Mouse (Mus musculus) right cerebral cortex, postnatal 4 days (tissue): ENCODE data around the gene Kcnq1.

Experiments used
- DNase-seq: peaks from one replicate; pipeline ENCODE4 v3.0.0-alpha.2; 2022

Kcnq1 gene

GRCm38 (mm10) chr7:143093847-143094246, 12.3 kb upstream of the Kcnq1 start:
- no peak for DNase-seq

- DNase-seq: peak; percentile 54
Measured at GRCm38 (mm10) chr7:143094592-143095553, 11.3 kb upstream of the Kcnq1 start, which contains the start of gene Trpm5. TSS of gene Trpm5 (minus strand) at chr7:143094642.

- DNase-seq: no peak
Measured at GRCm38 (mm10) chr7:143095554-143095907, 10.6 kb upstream of the Kcnq1 start.

- DNase-seq: no peak
Measured at GRCm38 (mm10) chr7:143100759-143101158, 5.4 kb upstream of the Kcnq1 start.

- no peak for DNase-seq
Measured at GRCm38 (mm10) chr7:143105258-143105897, 784 bp upstream of the Kcnq1 start.

GRCm38 (mm10) chr7:143106672-143107465, 707 bp downstream of the Kcnq1 start:
- DNase-seq: no peak

GRCm38 (mm10) chr7:143108200-143108599, 2.0 kb downstream of the Kcnq1 start:
- DNase-seq: no peak

GRCm38 (mm10) chr7:143108996-143109660, 3.0 kb downstream of the Kcnq1 start:
- no peak for DNase-seq

- DNase-seq: no peak
Measured at GRCm38 (mm10) chr7:143109696-143110095, 3.5 kb downstream of the Kcnq1 start.

GRCm38 (mm10) chr7:143110803-143111202, 4.6 kb downstream of the Kcnq1 start:
- DNase-seq: no peak

GRCm38 (mm10) chr7:143111719-143112118, 5.6 kb downstream of the Kcnq1 start:
- no peak for DNase-seq

- DNase-seq: no peak
Measured at GRCm38 (mm10) chr7:143112395-143112794, 6.2 kb downstream of the Kcnq1 start.

GRCm38 (mm10) chr7:143114773-143115172, 8.6 kb downstream of the Kcnq1 start:
- no peak for DNase-seq

- no peak for DNase-seq
Measured at GRCm38 (mm10) chr7:143116521-143116920, 10.4 kb downstream of the Kcnq1 start.

GRCm38 (mm10) chr7:143119407-143119806, 13.2 kb downstream of the Kcnq1 start:
- no peak for DNase-seq

- no peak for DNase-seq
Measured at GRCm38 (mm10) chr7:143119826-143120225, 13.7 kb downstream of the Kcnq1 start.

- DNase-seq: no peak
Measured at GRCm38 (mm10) chr7:143122191-143122590, 16.0 kb downstream of the Kcnq1 start.

- DNase-seq: no peak
Measured at GRCm38 (mm10) chr7:143123876-143124669, 17.9 kb downstream of the Kcnq1 start.

GRCm38 (mm10) chr7:143124902-143125301, 18.7 kb downstream of the Kcnq1 start:
- DNase-seq: no peak

- no peak for DNase-seq
Measured at GRCm38 (mm10) chr7:143132815-143133214, 26.7 kb downstream of the Kcnq1 start.

GRCm38 (mm10) chr7:143136125-143136524, 30.0 kb downstream of the Kcnq1 start:
- DNase-seq: no peak

- DNase-seq: no peak
Measured at GRCm38 (mm10) chr7:143136561-143136960, 30.4 kb downstream of the Kcnq1 start.
